Mouse (Mus musculus): Measurements from ENCODE around the gene Ldhb.

DNA sequence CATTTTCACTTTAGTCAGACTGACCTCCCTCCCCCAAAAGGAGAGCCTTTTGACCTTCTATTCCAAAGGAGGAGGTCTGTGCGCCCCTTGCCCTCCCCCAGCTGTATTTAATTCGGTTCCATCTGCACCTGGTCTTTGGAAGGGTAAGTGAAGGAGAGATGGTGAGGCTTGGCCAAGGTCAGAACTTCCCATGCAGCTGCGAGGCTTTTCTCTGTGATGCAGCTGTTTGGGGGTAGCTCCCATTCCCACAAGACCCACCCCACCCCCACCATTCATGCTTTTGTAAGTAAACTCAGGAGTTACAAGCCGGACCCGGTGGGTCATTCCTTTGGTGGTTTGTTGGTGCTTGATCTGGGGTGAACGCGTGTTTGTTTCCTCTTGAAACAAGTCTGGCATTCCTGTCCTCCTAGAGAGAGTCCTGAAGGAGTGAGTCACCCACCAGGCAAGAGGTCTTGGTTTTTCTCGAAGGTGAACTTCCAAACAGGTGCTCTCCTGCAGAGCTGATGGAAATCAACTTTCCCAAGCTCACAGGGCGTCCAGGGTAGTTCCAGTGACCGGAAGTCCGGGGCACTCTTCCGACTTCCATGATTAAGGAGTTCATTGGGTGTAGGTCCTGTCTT is 3.9 kb upstream of the Ldhb start:
- TF ChIP-seq CTCF (IDR thresholded peaks at IDR 0.05; ENCODE audit: extremely low read depth, insufficient read length, insufficient replicate concordance, low read depth, low read length) (no peak), POLR2A (IDR thresholded peaks at IDR 0.05; ENCODE audit: low read depth, low read length) (no peak)
